Mouse (Mus musculus) CH12.LX (cell line): ENCODE results near the gene Nmur1. TPM values are rescaled to one million over a fixed set of nuclear protein-coding genes. Genes with fewer than 3 reads are reported as not detected.
A peak's percentile ranks its signal among the peaks of the same experiment; 100 is the strongest.

ENCODE experiments used
- DNase-seq: peaks from one replicate; pipeline ENCODE4 v3.0.0-alpha.2; 2013; ENCODE audit errors: extremely low read depth
- H3K27ac ChIP-seq: 2 replicates; pipeline ENCODE4 v1.5.1; 2012; ENCODE audit warnings: low read depth, mild to moderate bottlenecking, control low read depth, moderate library complexity; ENCODE audit not compliant: insufficient read depth
- H3K27me3 ChIP-seq: replicated peaks from 2 replicates; pipeline ENCODE3; 2012; ENCODE audit warnings: inconsistent platforms
- H3K36me3 ChIP-seq, 2 experiments: replicated peaks in 1 of 2; 2 replicates each; pipeline versions ENCODE3 to v1.6.1; 2012; ENCODE audit warnings: inconsistent platforms in 1 of 2, low read length in 1 of 2, mild to moderate bottlenecking in 1 of 2, mixed read lengths in 1 of 2, moderate library complexity in 1 of 2; ENCODE audit not compliant: control insufficient read depth in 1 of 2, insufficient read depth in 1 of 2
- H3K4me1 ChIP-seq, 2 experiments: 2 replicates each; pipeline ENCODE4 v1.6.1; 2012; ENCODE audit warnings: inconsistent platforms in 1 of 2, moderate library complexity in 1 of 2; ENCODE audit not compliant: insufficient read depth in 2 of 2, control insufficient read depth in 1 of 2
- H3K4me2 ChIP-seq: 2 replicates; pipeline ENCODE4 v1.6.1; 2012; ENCODE audit warnings: low read depth, mild to moderate bottlenecking, control low read depth; ENCODE audit not compliant: poor library complexity, insufficient read depth, severe bottlenecking
- H3K4me3 ChIP-seq, 3 experiments: fragments of 150-350 bp in 1 of 3; sonication (generic) in 1 of 3; replicated peaks in 1 of 3; 2 replicates each; pipeline versions ENCODE3 to v1.5.1; 2011 to 2012; ENCODE audit warnings: low read depth in 2 of 3, low read length in 2 of 3, mild to moderate bottlenecking in 2 of 3, moderate library complexity in 2 of 3, control low read depth in 1 of 3, improper control_type of control experiment in 1 of 3, inconsistent platforms in 1 of 3, mixed read lengths in 1 of 3; ENCODE audit not compliant: poor library complexity in 1 of 3
- H3K79me2 ChIP-seq: replicated peaks from 2 replicates; pipeline ENCODE4 v1.6.1; 2012; ENCODE audit warnings: mild to moderate bottlenecking, moderate library complexity; ENCODE audit not compliant: control insufficient read depth, poor library complexity, insufficient read depth, severe bottlenecking; ENCODE audit errors: extremely low read depth
- H3K9ac ChIP-seq: 2 replicates; pipeline ENCODE4 v1.6.1; 2012; ENCODE audit warnings: low read depth, mild to moderate bottlenecking, control low read depth, moderate library complexity; ENCODE audit not compliant: insufficient read depth
- H3K9me3 ChIP-seq: replicated peaks from 2 replicates; pipeline ENCODE3; 2012; ENCODE audit warnings: low read length, inconsistent platforms, mixed read lengths
- BHLHE40 ChIP-seq: IDR thresholded peaks from 2 replicates; pipeline ENCODE4 v1.6.1; 2011; ENCODE audit warnings: mild to moderate bottlenecking, low read depth, low read length, improper control_type of control experiment
- CHD1 ChIP-seq: IDR thresholded peaks from 2 replicates; pipeline ENCODE4 v1.6.1; 2012; ENCODE audit warnings: low read depth, low read length, improper control_type of control experiment, inconsistent platforms
- ETS1 ChIP-seq: conservative IDR thresholded peaks from 2 replicates; pipeline ENCODE4 v1.6.1; 2012; ENCODE audit warnings: low read depth, mild to moderate bottlenecking, inconsistent platforms, low read length, improper control_type of control experiment, moderate library complexity
- GABPA ChIP-seq: IDR thresholded peaks from 2 replicates; pipeline ENCODE4 v1.6.1; 2012; ENCODE audit warnings: low read depth, low read length, improper control_type of control experiment, inconsistent platforms; ENCODE audit not compliant: insufficient replicate concordance
- IRF4 ChIP-seq: IDR thresholded peaks from 2 replicates; pipeline ENCODE4 v1.6.1; 2014; ENCODE audit warnings: low read depth, mild to moderate bottlenecking, inconsistent platforms, low read length, improper control_type of control experiment
- JUND ChIP-seq: conservative IDR thresholded peaks from 2 replicates; pipeline ENCODE4 v1.6.1; 2011; ENCODE audit warnings: low read depth, low read length, improper control_type of control experiment
- MAFK ChIP-seq: IDR thresholded peaks from 2 replicates; pipeline ENCODE4 v1.6.1; 2011; ENCODE audit warnings: low read length, improper control_type of control experiment; ENCODE audit not compliant: insufficient replicate concordance
- MEF2A ChIP-seq: IDR thresholded peaks from 2 replicates; pipeline ENCODE4 v1.6.1; 2014; ENCODE audit warnings: low read depth, mild to moderate bottlenecking, inconsistent platforms, low read length, improper control_type of control experiment, borderline replicate concordance
- POLR2A ChIP-seq: IDR thresholded peaks from 2 replicates; pipeline ENCODE4 v1.6.1; 2011; ENCODE audit warnings: low read depth, mild to moderate bottlenecking, improper control_type of control experiment, low read length
- POLR2AphosphoS2 ChIP-seq: IDR thresholded peaks from 2 replicates; pipeline ENCODE4 v1.6.1; 2011; ENCODE audit warnings: low read depth, low read length, improper control_type of control experiment
- SMC3 ChIP-seq: IDR thresholded peaks from 2 replicates; pipeline ENCODE4 v1.6.1; 2011; ENCODE audit warnings: low read depth, low read length, improper control_type of control experiment
- TBP ChIP-seq: conservative IDR thresholded peaks from 2 replicates; pipeline ENCODE4 v1.6.1; 2011; ENCODE audit warnings: low read depth, low read length, improper control_type of control experiment
- ZC3H11A ChIP-seq: IDR thresholded peaks from 2 replicates; pipeline ENCODE4 v1.6.1; 2012; ENCODE audit warnings: low read depth, mild to moderate bottlenecking, inconsistent platforms, low read length, improper control_type of control experiment
- ZKSCAN1 ChIP-seq: IDR thresholded peaks from 2 replicates; pipeline ENCODE4 v1.6.1; 2012; ENCODE audit warnings: low read depth, inconsistent platforms, low read length, improper control_type of control experiment, borderline replicate concordance
- ZMIZ1 ChIP-seq: IDR thresholded peaks from 2 replicates; pipeline ENCODE4 v1.6.1; 2012; ENCODE audit warnings: low read depth, mild to moderate bottlenecking, inconsistent platforms, low read length, improper control_type of control experiment
- dilution Hi-C: fragments of 300-500 bp; cut with MboI; formaldehyde crosslinking; loops from 2 replicates; pipeline ENCODE4 v1.14.3; 2020; ENCODE audit warnings: low sequenced_read_pairs; ENCODE audit not compliant: extremely low pct_unique_long_range_greater_than_20kb, extremely low pct_ligation_motif_present
- in situ Hi-C: fragments of 300-500 bp; cut with MboI; formaldehyde crosslinking; loops from 3 replicates; pipeline ENCODE4 v1.14.3; 2019; ENCODE audit warnings: low sequenced_read_pairs, low pct_ligation_motif_present, low pct_unique_long_range_greater_than_20kb, mixed read lengths
- polyA plus RNA-seq: library from polyadenylated mRNA; unstranded; fragments of >175 nt; gene quantifications from 2 replicates; pipeline ENCODE4 v1.2.1, GENCODE M21; 2012; ENCODE audit warnings: low read depth; ENCODE audit not compliant: insufficient read length
- total RNA-seq, 2 experiments: library from RNA; depleted of rRNA; stranded (reverse); fragments of 300-350 nt in 1 of 2; fragments of >200 nt in 1 of 2; gene quantifications; 2 replicates each; pipeline ENCODE4 v1.2.3; 2012 to 2014

Gene Nmur1
- total and polyA plus RNA-seq, 3 experiments, result 0.16 TPM; not detected in 2

- DNase-seq, result no peak
- H3K4me1 ChIP-seq, result peaks cover 0 to 16% of the 10 kb centered on the region in 2 experiments; a peak in 2 of 4 replicates
- in situ Hi-C loops, result no loop called here
Observed at GRCm38 (mm10) chr1:86349696-86350095, 76.3 kb downstream of the Nmur1 start.

GRCm38 (mm10) chr1:86349201-86349600, 76.8 kb downstream of the Nmur1 start:
- in situ Hi-C loops, result no loop called here
- Histone ChIP-seq H3K27ac (no peak overlapping the region), H3K27me3 (no peaks in the 10 kb centered on the region), H3K36me3 (peaks cover 63 to 86% of the 10 kb centered on the region in 2 experiments)
- TF ChIP-seq ZKSCAN1 (no peak), MEF2A (no peak), CHD1 (no peak), BHLHE40 (no peak), TBP (no peak), SMC3 (no peak), ETS1 (no peak), ZMIZ1 (no peak), POLR2AphosphoS2 (0 out of 2 replicates have a peak, but pooled peaks have one; percentile 18), IRF4 (no peak), MAFK (no peak), JUND (no peak), GABPA (no peak), POLR2A (peak; percentile 33; the same call in 1 of the 2 replicates), ZC3H11A (no peak)
- TF ChIP-seq, all 38 proteins: peak for 2
- no peak overlapping the region for H3K4me2 ChIP-seq
- peaks cover 0 to 11% of the 10 kb centered on the region in 2 experiments; a peak in 1 of 4 replicates for H3K4me1 ChIP-seq
- H3K4me3 ChIP-seq, result no peak overlapping the region
- H3K9ac ChIP-seq, result no peak overlapping the region
- dilution Hi-C loops, result loop anchor here (25.0 kb wide), 1 partner anchor 162 kb away; no protein-coding TSS in a partner anchor
- peaks cover 9% of the 10 kb centered on the region for H3K79me2 ChIP-seq
- DNase-seq, result no peak
- no peaks in the 10 kb centered on the region for H3K9me3 ChIP-seq

More at GRCm38 (mm10) chr1:86349696-86350095, 76.3 kb downstream of the Nmur1 start:
- Histone ChIP-seq H3K27me3 (no peaks in the 10 kb centered on the region), H3K4me3 (no peak overlapping the region), H3K79me2 (peaks cover 14% of the 10 kb centered on the region), H3K9ac (no peak overlapping the region), H3K36me3 (peaks cover 66 to 91% of the 10 kb centered on the region in 2 experiments), H3K4me2 (no peak overlapping the region)
- TF ChIP-seq POLR2AphosphoS2 (0 out of 2 replicates have a peak, but pooled peaks have one; percentile 3), POLR2A (peak; percentile 3; the same call in 1 of the 2 replicates), TBP (no peak)
- TF ChIP-seq, all 38 proteins: peak for 2
- Histone ChIP-seq H3K9me3 (no peaks in the 10 kb centered on the region), H3K27ac (no peak overlapping the region)
- dilution Hi-C loops, result loop anchor here (25.0 kb wide), 1 partner anchor 162 kb away; no protein-coding TSS in a partner anchor
